Mouse (Mus musculus): Measurements from ENCODE around the gene Nkapd1.

GRCm38 (mm10) chr9:50658941-50659388 is 41.7 kb upstream of the Nkapd1 start:
- TF ChIP-seq CTCF (IDR thresholded peaks at IDR 0.05; ENCODE audit: control insufficient read depth, insufficient read depth, insufficient replicate concordance, low read depth, low read length) (no peak), POLR2A (IDR thresholded peaks at IDR 0.05; ENCODE audit: control insufficient read depth, low read depth, low read length) (no peak)

Measured in testis, adult 2 months (tissue).